Mouse (Mus musculus) limb, embryonic 13.5 days (tissue): ENCODE results near the gene Gm10142. TPM values are rescaled to one million over a fixed set of nuclear protein-coding genes. Genes with fewer than 3 reads are reported as not detected.
"Not testable (repeated sequence)": the region's sequence is repeated elsewhere in the genome, so short reads cannot be mapped to it uniquely, and the experiment has no call there.

Experiments
- ATAC-seq: fragments of 200-750 bp; cut with Nextera tagmentation; 2 replicates; pipeline ENCODE4 v1.8.0; 2017; ENCODE audit warnings: low read depth, moderate number of reproducible peaks, moderate TSS enrichment; ENCODE audit not compliant: low FRiP score
- H3K27ac ChIP-seq: fragments of 300-500 bp; sonication (generic); 2 replicates; pipeline ENCODE4 v1.5.1; 2015; ENCODE audit warnings: inconsistent platforms, mild to moderate bottlenecking, moderate library complexity
- H3K27me3 ChIP-seq: fragments of 300-500 bp; sonication (generic); 2 replicates; pipeline ENCODE4 v1.6.1; 2015; ENCODE audit warnings: mild to moderate bottlenecking, inconsistent platforms
- H3K36me3 ChIP-seq: fragments of 300-500 bp; sonication (generic); 2 replicates; pipeline ENCODE4 v1.6.1; 2015; ENCODE audit warnings: inconsistent platforms, mild to moderate bottlenecking, moderate library complexity
- H3K4me1 ChIP-seq: fragments of 300-500 bp; sonication (generic); 2 replicates; pipeline ENCODE4 v1.6.1; 2015; ENCODE audit warnings: inconsistent platforms
- H3K4me2 ChIP-seq: fragments of 300-500 bp; sonication (generic); replicated peaks from 2 replicates; pipeline ENCODE4 v1.6.1; 2015; ENCODE audit warnings: inconsistent platforms, mild to moderate bottlenecking, moderate library complexity
- H3K4me3 ChIP-seq: fragments of 300-500 bp; sonication (generic); 2 replicates; pipeline ENCODE4 v1.5.1; 2015; ENCODE audit warnings: moderate library complexity, mild to moderate bottlenecking, inconsistent platforms
- H3K9ac ChIP-seq: fragments of 300-500 bp; sonication (generic); 2 replicates; pipeline ENCODE4 v1.6.1; 2015; ENCODE audit warnings: mild to moderate bottlenecking, inconsistent platforms
- H3K9me3 ChIP-seq: fragments of 300-500 bp; sonication (generic); 2 replicates; pipeline ENCODE4 v1.6.1; 2016; ENCODE audit warnings: inconsistent platforms
- WGBS: fragments of 180-500 bp; shearing (Covaris S2); methylation state at CpG from one replicate; pipeline ENCODE4 v1.1.7; 2015; 5-methylcytosine and 5-hydroxymethylcytosine counted together
- polyA plus RNA-seq: library from polyadenylated mRNA; unstranded; fragments of >200 nt; fragmentation: Nextera tagmentation; extraction: Ambion mirVana; gene quantifications from 2 replicates; pipeline ENCODE4 v1.2.1, GENCODE M21; 2015

The Gm10142 gene
- polyA plus RNA-seq, 1 experiment from 2014 or later: not detected

DNA sequence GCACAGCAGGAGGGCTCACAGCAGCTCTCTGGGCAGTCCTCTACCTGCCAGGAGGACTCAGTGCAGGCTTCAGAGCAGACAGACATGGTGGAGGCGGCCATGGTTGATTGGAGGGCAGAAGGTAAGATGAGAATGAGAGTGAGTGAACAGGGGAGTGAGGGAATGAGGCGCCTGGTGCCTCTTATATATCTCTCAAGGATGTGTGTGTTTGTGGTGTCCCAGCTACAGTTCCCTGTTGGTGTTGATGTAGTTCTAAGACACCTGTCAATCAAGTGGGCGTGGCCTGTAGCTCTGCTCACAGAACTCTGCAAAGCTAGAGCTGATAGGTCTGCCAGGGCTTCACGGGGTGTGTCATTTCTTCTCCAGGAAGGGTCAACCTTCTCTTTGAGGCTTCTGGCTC lies 18.5 kb upstream of the Gm10142 start, which contains the start of gene Gm9508:
Gene Gm9508 (minus strand): TSS at position 101 of the 400 bp plus-strand sequence.
- no peak for ATAC-seq
- 0 out of 2 replicates have a peak, but pooled peaks cover 6% of the 10 kb centered on the region for H3K9me3 ChIP-seq
- no peak within 1 kb of the TSS for H3K4me2 ChIP-seq
- no peak within 1 kb of the TSS for H3K9ac ChIP-seq
- H3K4me1 ChIP-seq: peaks cover 10% of the 10 kb centered on the region
- no peak within 1 kb of the TSS for H3K4me3 ChIP-seq
- WGBS: 38% methylated on average over 4 of the region's 4 CpGs
- H3K36me3 ChIP-seq: no peaks in the 10 kb centered on the region
- no peak within 1 kb of the TSS for H3K27ac ChIP-seq
- no peaks in the 10 kb centered on the region for H3K27me3 ChIP-seq

DNA sequence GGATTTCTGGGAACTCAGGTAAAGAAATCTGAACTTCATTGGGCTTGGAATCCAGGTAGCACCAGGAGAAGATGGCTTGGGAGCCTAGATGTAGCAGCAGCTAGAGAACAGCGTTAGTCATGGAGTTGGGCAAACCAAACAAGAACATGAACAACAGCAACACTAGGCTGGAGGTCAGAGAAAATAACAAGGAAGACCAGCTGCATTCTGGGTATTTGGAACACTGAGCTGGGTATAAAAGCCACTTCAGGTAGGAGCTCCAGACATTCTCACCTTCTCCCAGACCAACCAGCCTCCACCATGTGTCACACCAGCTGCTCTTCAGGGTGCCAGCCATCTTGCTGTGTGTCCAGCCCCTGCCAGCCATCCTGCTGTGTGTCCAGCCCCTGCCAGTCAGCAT lies 9.3 kb upstream of the Gm10142 start, which contains the start of gene Gm10272:
Gene Gm10272 (plus strand): TSS at position 301 of the 400 bp plus-strand sequence.
- Histone ChIP-seq H3K9me3 (peaks cover 24% of the 10 kb centered on the region), H3K27ac (no peak within 1 kb of the TSS), H3K4me1 (no peaks in the 10 kb centered on the region), H3K4me3 (no peak within 1 kb of the TSS), H3K9ac (no peak within 1 kb of the TSS), H3K27me3 (no peaks in the 10 kb centered on the region), H3K36me3 (no peaks in the 10 kb centered on the region), H3K4me2 (no peak within 1 kb of the TSS)
- ATAC-seq: no peak
- 83% methylated on average over 1 of the region's 1 CpGs for WGBS

DNA sequence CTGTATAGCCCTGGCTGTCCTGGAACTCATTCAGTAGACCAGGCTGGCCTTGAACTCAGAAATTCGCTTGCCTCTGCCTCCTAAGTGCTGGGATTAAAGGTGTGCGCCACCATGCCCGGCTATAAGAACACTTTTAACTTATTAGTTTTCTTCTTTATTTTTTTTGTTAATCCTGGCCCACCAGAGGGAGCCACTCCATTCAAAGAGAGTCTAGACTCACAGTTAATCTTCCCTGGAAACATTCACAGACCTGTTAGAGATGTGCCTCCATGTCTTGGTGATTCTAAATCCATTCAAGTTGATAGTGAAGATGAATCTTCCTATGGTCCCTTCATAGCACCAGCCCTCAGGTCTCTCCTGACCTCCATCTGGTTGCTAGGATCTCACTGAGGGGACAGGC lies 5.8 kb upstream of the Gm10142 start:
- peaks cover 15% of the 10 kb centered on the region for H3K9me3 ChIP-seq
- WGBS: 82% methylated on average over 3 of the region's 3 CpGs
- no peak overlapping the region for H3K4me2 ChIP-seq
- H3K27me3 ChIP-seq: no peaks in the 10 kb centered on the region
- ATAC-seq: no peak
- H3K4me3 ChIP-seq: no peak overlapping the region
- no peak overlapping the region for H3K27ac ChIP-seq
- no peaks in the 10 kb centered on the region for H3K36me3 ChIP-seq
- no peak overlapping the region for H3K9ac ChIP-seq
- no peaks in the 10 kb centered on the region for H3K4me1 ChIP-seq

DNA sequence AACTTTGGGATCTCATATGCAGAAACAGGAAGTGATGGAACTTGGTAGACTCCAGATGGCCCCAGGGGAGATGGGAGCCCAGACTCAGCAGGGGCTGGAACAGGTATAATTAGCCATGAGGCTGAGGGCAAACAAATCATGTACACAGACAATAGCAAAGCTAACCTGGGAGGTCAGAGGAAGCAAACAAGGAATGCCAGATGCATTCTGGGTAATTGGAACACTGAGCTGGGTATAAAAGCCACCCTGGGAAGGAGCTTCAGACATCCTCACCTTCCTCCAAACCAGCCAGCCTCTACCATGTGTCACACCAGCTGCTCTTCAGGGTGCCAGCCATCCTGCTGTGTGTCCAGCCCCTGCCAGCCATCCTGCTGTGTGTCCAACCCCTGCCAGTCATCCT lies 4.5 kb upstream of the Gm10142 start, which contains the start of gene Gm10024:
Gene Gm10024 (plus strand): TSS at position 301 of the 400 bp plus-strand sequence.
- not testable (repeated sequence) for H3K9ac ChIP-seq, H3K36me3 ChIP-seq, H3K27me3 ChIP-seq, H3K4me2 ChIP-seq, ATAC-seq, H3K27ac ChIP-seq, H3K4me3 ChIP-seq, H3K4me1 ChIP-seq
- H3K9me3 ChIP-seq: peaks cover 17% of the 10 kb centered on the region

DNA sequence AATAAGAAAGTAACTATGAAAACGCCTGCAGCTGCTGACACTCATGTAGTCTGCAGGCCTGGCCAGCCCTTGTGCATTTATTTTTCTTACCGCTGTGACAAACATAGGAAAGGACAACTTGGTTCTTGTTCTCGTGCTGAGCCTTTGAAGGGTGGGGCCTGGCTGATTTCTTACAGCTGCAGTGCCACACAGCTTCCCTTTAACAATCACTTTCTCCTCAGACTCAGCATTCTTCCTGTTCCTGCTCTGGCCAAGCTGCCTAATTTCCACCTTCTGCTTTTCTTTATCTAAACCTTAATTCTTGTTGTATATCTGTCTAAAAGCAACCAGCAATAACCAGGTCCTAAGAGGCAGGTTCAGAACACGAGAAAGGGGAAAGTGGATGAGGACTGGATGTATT lies 1.9 kb upstream of the Gm10142 start:
- Histone ChIP-seq H3K9me3 (peaks cover 11% of the 10 kb centered on the region), H3K36me3 (no peaks in the 10 kb centered on the region), H3K27me3 (no peaks in the 10 kb centered on the region), H3K4me3 (no peak overlapping the region), H3K27ac (no peak overlapping the region), H3K4me2 (no peak overlapping the region), H3K4me1 (no peaks in the 10 kb centered on the region), H3K9ac (no peak overlapping the region)
- 45% methylated on average over 4 of the region's 4 CpGs for WGBS
- no peak for ATAC-seq

DNA sequence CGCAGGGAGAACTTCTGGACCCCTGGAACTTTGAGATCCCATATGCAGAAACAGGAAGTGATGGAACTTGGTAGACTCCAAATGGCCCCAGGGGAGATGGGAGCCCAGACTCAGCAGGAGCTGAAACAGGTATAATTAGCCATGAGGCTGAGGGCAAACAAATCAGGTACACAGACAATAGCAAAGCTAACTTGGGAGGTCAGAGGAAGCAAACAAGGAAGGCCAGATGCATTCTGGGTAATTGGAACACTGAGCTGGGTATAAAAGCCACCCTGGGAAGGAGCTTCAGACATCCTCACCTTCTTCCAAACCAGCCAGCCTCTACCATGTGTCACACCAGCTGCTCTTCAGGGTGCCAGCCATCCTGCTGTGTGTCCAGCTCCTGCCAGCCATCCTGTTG lies 4.7 kb downstream of the Gm10142 start, which contains the start of gene Krtap12-1:
Gene Krtap12-1 (plus strand): TSS at position 301 of the 400 bp plus-strand sequence.
- H3K27ac ChIP-seq, H3K9ac ChIP-seq, H3K4me1 ChIP-seq, H3K9me3 ChIP-seq, H3K4me3 ChIP-seq, H3K36me3 ChIP-seq, H3K27me3 ChIP-seq, H3K4me2 ChIP-seq, ATAC-seq: not testable (repeated sequence)
- WGBS: 78% methylated on average over 1 of the region's 1 CpGs

DNA sequence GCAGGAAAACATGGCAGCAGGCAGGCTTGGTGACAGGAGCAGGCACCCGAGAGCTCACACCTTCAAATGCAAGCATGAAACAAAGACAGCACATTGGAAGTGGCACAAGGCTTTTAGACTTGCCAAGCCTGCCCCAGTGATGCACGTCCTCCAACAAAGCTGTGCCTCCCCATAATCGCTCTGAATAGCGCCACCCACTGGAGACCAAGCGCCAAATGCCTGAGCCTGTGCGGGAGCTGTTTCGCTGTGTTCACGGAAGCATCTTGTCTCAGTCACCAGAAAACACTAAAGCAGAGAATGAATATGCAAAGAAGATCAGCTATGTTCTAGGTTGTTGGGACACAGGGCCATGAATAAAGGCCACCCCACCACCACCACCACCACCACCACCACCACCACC lies 9.2 kb downstream of the Gm10142 start:
- Histone ChIP-seq H3K9ac (no peak overlapping the region), H3K4me1 (no peaks in the 10 kb centered on the region), H3K27ac (no peak overlapping the region), H3K27me3 (no peaks in the 10 kb centered on the region), H3K4me2 (no peak overlapping the region), H3K9me3 (0 out of 2 replicates have a peak, but pooled peaks cover 6% of the 10 kb centered on the region), H3K36me3 (no peaks in the 10 kb centered on the region), H3K4me3 (no peak overlapping the region)
- ATAC-seq: no peak
- WGBS: 74% methylated on average over 8 of the region's 8 CpGs

DNA sequence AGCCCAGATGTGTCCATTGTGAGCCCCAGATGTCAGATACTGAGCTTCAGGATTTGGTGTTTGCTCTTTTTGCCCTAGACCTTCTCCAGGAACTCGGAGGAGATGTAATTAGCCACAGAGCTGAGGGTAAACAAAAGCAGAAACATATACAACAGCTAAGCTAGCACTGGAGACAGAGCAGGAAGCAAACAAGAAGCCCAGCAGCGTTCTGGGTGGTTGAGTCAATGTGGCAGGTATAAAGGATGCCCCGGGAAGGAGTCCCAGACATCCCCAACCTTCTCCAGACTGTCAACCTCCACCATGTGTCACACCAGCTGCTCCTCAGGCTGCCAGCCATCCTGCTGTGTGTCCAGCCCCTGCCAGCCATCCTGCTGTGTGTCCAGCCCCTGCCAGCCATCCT lies 10.6 kb downstream of the Gm10142 start, which contains the start of gene Gm10100:
Gene Gm10100 (plus strand): TSS at position 301 of the 400 bp plus-strand sequence.
- Histone ChIP-seq H3K27ac (no peak within 1 kb of the TSS), H3K27me3 (no peaks in the 10 kb centered on the region), H3K36me3 (no peaks in the 10 kb centered on the region), H3K9ac (no peak within 1 kb of the TSS), H3K4me2 (no peak within 1 kb of the TSS), H3K4me1 (no peaks in the 10 kb centered on the region), H3K4me3 (no peak within 1 kb of the TSS), H3K9me3 (no peaks in the 10 kb centered on the region)
- 31% methylated on average over 3 of the region's 3 CpGs for WGBS
- no peak for ATAC-seq

DNA sequence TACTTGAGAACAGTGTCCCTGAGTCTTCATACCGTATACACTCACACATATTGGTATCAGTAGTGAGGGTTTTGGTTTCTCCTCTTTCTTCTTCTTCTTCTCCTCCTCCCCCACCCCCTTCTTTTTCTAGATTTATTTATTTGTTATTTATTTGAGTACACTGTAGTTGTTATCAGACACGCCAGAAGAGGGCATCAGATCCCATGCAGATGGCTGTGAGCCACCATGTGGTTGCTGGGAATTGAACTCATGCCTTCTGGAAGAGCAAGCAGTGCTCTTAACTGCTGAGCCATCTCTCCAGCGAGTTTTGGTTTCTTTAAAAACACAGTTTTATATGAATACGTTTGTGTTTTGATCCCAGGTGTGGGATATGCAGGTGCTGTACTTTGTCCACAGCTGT lies 12.7 kb downstream of the Gm10142 start:
- WGBS: 53% methylated on average over 4 of the region's 4 CpGs
- no peaks in the 10 kb centered on the region for H3K4me1 ChIP-seq
- H3K27ac ChIP-seq: no peak overlapping the region
- no peak overlapping the region for H3K9ac ChIP-seq
- ATAC-seq: no peak
- no peaks in the 10 kb centered on the region for H3K27me3 ChIP-seq
- no peak overlapping the region for H3K4me3 ChIP-seq
- H3K4me2 ChIP-seq: no peak overlapping the region
- no peaks in the 10 kb centered on the region for H3K36me3 ChIP-seq
- H3K9me3 ChIP-seq: no peaks in the 10 kb centered on the region

DNA sequence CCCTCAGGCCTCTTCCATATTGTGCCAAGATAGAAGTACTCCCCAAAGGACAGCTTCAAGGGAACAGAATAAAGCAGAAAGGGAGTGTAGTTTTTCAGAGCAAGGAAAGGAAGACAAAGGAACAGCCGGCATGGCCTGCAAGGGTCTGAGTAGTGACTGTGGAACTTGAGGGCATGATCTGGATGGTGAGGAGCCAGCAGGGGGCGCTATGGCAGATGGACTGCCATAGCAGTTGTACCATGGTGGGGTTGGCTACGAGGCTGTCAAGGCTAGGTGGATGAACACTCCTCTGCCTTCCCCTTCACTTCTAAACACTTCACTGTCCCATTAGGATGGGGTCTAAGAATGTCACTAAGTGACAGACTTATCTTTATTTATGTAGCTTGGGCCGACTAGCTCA lies 13.6 kb downstream of the Gm10142 start:
- Histone ChIP-seq H3K4me1 (no peaks in the 10 kb centered on the region), H3K36me3 (no peaks in the 10 kb centered on the region), H3K27me3 (no peaks in the 10 kb centered on the region), H3K4me3 (no peak overlapping the region), H3K9ac (no peak overlapping the region), H3K27ac (no peak overlapping the region), H3K9me3 (peaks cover 4% of the 10 kb centered on the region; the same call in 1 of the 2 replicates), H3K4me2 (no peak overlapping the region)
- WGBS: 53% methylated on average over 4 of the region's 4 CpGs
- no peak for ATAC-seq

DNA sequence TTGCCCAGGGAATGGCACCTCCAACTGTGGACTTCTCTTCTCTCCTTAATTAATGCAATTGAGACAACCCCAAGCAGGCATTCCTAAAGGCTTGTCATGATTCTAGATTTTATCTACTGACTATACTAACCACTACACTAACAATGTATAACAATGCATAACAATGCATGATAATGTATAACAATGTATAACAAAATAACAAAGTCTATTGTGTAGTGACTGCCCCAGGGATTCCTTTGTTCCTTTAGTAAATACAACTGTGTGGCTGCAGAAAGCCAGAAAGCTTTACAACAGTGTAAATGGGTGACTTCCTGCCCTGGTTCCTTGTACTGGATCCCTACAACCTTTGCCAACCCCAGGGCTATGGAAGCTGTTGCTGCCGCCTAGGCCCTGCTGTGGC lies 20.3 kb downstream of the Gm10142 start:
- Histone ChIP-seq H3K27me3 (no peaks in the 10 kb centered on the region), H3K4me1 (no peaks in the 10 kb centered on the region), H3K4me3 (no peak overlapping the region), H3K27ac (no peak overlapping the region), H3K4me2 (no peak overlapping the region), H3K36me3 (no peaks in the 10 kb centered on the region), H3K9me3 (peaks cover 12% of the 10 kb centered on the region; the same call in 1 of the 2 replicates), H3K9ac (no peak overlapping the region)
- 87% methylated on average over 1 of the region's 1 CpGs for WGBS
- no peak for ATAC-seq

DNA sequence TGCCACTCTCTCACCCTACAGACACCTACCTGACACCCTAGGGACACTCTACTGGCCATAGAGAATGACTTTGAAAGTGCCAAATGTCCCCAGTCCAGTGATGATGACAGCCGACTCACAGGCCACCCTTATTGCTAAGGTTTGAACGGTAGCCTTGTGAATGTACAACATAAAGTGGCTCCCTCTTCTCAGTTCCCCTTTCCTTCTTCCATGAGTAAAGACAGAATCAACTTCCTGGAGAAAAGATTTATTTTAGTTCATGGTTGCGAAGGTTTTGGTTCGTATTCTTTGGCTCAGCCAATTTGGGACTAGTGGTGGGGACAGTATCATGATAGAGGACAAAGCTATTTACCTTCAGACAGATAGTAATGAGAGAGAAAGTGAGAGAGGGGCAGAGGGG lies 23.3 kb downstream of the Gm10142 start:
- Histone ChIP-seq H3K9ac (no peak overlapping the region), H3K4me2 (no peak overlapping the region), H3K4me3 (no peak overlapping the region), H3K36me3 (no peaks in the 10 kb centered on the region), H3K27me3 (no peaks in the 10 kb centered on the region), H3K4me1 (peaks cover 10% of the 10 kb centered on the region), H3K27ac (no peak overlapping the region), H3K9me3 (peaks cover 11% of the 10 kb centered on the region; the same call in 1 of the 2 replicates)
- ATAC-seq: no peak
- whole genome bisulfite sequencing: 74% methylated on average over 4 of the region's 4 CpGs
